Mouse (Mus musculus) erythroblast, embryonic 14.5 days (primary cell): ENCODE measurements around the gene Ubqln2. TPM values are rescaled to one million over a fixed set of nuclear protein-coding genes. Genes with fewer than 3 reads are reported as not detected.

Experiments
- H3K27me3 ChIP-seq: 2 replicates; pipeline ENCODE4 v1.6.1; 2012; ENCODE audit warnings: inconsistent platforms; ENCODE audit not compliant: control insufficient read depth
- H3K36me3 ChIP-seq: 2 replicates; pipeline ENCODE4 v1.6.1; 2012; ENCODE audit warnings: mild to moderate bottlenecking, inconsistent platforms; ENCODE audit not compliant: control insufficient read depth
- H3K4me1 ChIP-seq: 2 replicates; pipeline ENCODE4 v1.6.1; 2012; ENCODE audit warnings: inconsistent platforms; ENCODE audit not compliant: control insufficient read depth
- H3K4me3 ChIP-seq: replicated peaks from 2 replicates; pipeline ENCODE3; 2012; ENCODE audit warnings: moderate library complexity, mild to moderate bottlenecking, inconsistent platforms
- H3K9me3 ChIP-seq: 2 replicates; pipeline ENCODE4 v1.6.1; 2012; ENCODE audit warnings: low read length, inconsistent platforms, mixed read lengths; ENCODE audit not compliant: control insufficient read depth
- GATA1 ChIP-seq: IDR thresholded peaks from 2 replicates; pipeline ENCODE4 v1.6.1; 2012; ENCODE audit warnings: low read length, inconsistent platforms, mixed read lengths
- TAL1 ChIP-seq: IDR thresholded peaks from 3 replicates; pipeline ENCODE4 v1.6.1; 2012; ENCODE audit warnings: low read length, inconsistent platforms, mixed read lengths
- polyA plus RNA-seq: library from polyadenylated mRNA; stranded (reverse); fragments of >175 nt; gene quantifications from 2 replicates; pipeline ENCODE4 v1.2.3, GENCODE M21; 2012

Ubqln2 gene
- polyA plus RNA-seq, 1 experiment: 2.9 TPM

DNA sequence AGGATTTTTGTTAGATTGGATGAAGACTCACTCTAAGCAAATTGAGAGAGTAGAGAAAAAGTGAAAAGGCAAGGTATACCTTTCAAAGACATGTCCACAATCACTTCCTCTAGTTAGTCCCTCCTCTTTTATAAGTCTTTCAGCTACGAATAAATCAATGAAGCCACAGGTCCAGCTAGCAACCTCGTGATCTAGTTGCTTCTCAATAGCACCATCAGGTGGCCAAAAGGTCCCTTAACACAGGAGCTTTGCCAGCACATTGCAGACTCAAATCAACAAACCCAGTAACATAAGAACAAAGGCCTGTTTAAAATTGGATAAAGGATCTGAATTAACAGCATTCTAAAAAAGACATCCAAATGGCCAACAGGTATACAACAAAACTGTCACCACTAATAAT, 30.4 kb downstream of the Ubqln2 start:
- Histone ChIP-seq H3K4me3 (no peak overlapping the region), H3K27me3 (no peaks in the 10 kb centered on the region), H3K9me3 (no peaks in the 10 kb centered on the region), H3K4me1 (no peaks in the 10 kb centered on the region), H3K36me3 (no peaks in the 10 kb centered on the region)
- TF ChIP-seq TAL1 (no peak), GATA1 (no peak)

Other genes with a start within 250 kb of the Ubqln2 start
- not detected in 2 replicates for gene Cypt3, start 60.4 kb downstream of the Ubqln2 start, polyA plus RNA-seq
- gene Kctd12b, start 198.2 kb downstream of the Ubqln2 start, polyA plus RNA-seq: not detected in 2 replicates
- gene Nbdy, start 225.4 kb downstream of the Ubqln2 start, polyA plus RNA-seq: 1.4 and 1.9 TPM in 2 replicates